Mouse (Mus musculus) lung, embryonic 16.5 days (tissue): ENCODE measurements around the gene Cdc14a. TPM values are rescaled to one million over a fixed set of nuclear protein-coding genes. Genes with fewer than 3 reads are reported as not detected.

Source experiments
- ATAC-seq: fragments of 200-750 bp; cut with Nextera tagmentation; 2 replicates; pipeline ENCODE4 v1.8.0; 2017; ENCODE audit warnings: low read depth, mild to moderate bottlenecking, moderate library complexity
- H3K27ac ChIP-seq: fragments of 300-500 bp; sonication (generic); 2 replicates; pipeline ENCODE4 v1.5.1; 2014; ENCODE audit warnings: mild to moderate bottlenecking, control low read depth, low read length
- H3K27me3 ChIP-seq: fragments of 300-500 bp; sonication (generic); 2 replicates; pipeline ENCODE4 v1.6.1; 2014; ENCODE audit warnings: low read depth, low read length, mixed read lengths; ENCODE audit not compliant: control insufficient read depth, insufficient read depth
- H3K36me3 ChIP-seq: fragments of 300-500 bp; sonication (generic); 2 replicates; pipeline ENCODE4 v1.6.1; 2014; ENCODE audit warnings: low read length; ENCODE audit not compliant: control insufficient read depth, insufficient read depth
- H3K4me1 ChIP-seq: fragments of 300-500 bp; sonication (generic); replicated peaks from 2 replicates; pipeline ENCODE4 v1.6.1; 2014; ENCODE audit warnings: low read length, mixed read lengths; ENCODE audit not compliant: control insufficient read depth, insufficient read depth
- H3K4me2 ChIP-seq: fragments of 300-500 bp; sonication (generic); 2 replicates; pipeline ENCODE4 v1.6.1; 2014; ENCODE audit warnings: low read depth, low read length, control low read depth
- H3K4me3 ChIP-seq: fragments of 300-500 bp; sonication (generic); 2 replicates; pipeline ENCODE4 v1.5.1; 2014; ENCODE audit warnings: mild to moderate bottlenecking, low read length, control low read depth
- H3K9ac ChIP-seq: fragments of 300-500 bp; sonication (generic); 2 replicates; pipeline ENCODE4 v1.6.1; 2014; ENCODE audit warnings: low read length, control low read depth
- H3K9me3 ChIP-seq: fragments of 300-500 bp; sonication (generic); 2 replicates; pipeline ENCODE4 v1.6.1; 2016; ENCODE audit warnings: low read length; ENCODE audit not compliant: control insufficient read depth
- WGBS: fragments of 180-500 bp; shearing (Covaris S2); extraction: QIAGEN DNeasy Blood & Tissue Kit; methylation state at CpG from one replicate; pipeline ENCODE4 v1.1.7; 2014; 5-methylcytosine and 5-hydroxymethylcytosine counted together
- polyA plus RNA-seq: library from polyadenylated mRNA; unstranded; fragments of >200 nt; fragmentation: Nextera tagmentation; extraction: Ambion mirVana; gene quantifications from 2 replicates; pipeline ENCODE4 v1.2.1, GENCODE M21; 2015

Gene Cdc14a
- polyA plus RNA-seq, 1 experiment from 2014 or later = 6.8 TPM

- 69% methylated on average over 8 of the region's 8 CpGs for WGBS
- no peaks in the 10 kb centered on the region for H3K27me3 ChIP-seq
- no peak for ATAC-seq
These were observed 93.9 kb downstream of the Cdc14a start for GRCm38 (mm10) chr3:116329976-116330375.

GRCm38 (mm10) chr3:116329023-116329762, 94.6 kb downstream of the Cdc14a start:
- WGBS = 57% methylated on average over 18 of the region's 18 CpGs
- H3K27ac ChIP-seq = no peak overlapping the region
- H3K4me2 ChIP-seq = no peak overlapping the region
- peak; percentile 66 for ATAC-seq
- no peaks in the 10 kb centered on the region for H3K9me3 ChIP-seq
- H3K27me3 ChIP-seq = no peaks in the 10 kb centered on the region
- H3K9ac ChIP-seq = no peak overlapping the region
- no peak overlapping the region for H3K4me3 ChIP-seq
- peaks cover 6% of the 10 kb centered on the region; the same call in 1 of the 2 replicates for H3K4me1 ChIP-seq
- no peaks in the 10 kb centered on the region for H3K36me3 ChIP-seq

More at GRCm38 (mm10) chr3:116329976-116330375, 93.9 kb downstream of the Cdc14a start:
- H3K4me1 ChIP-seq = peaks cover 6% of the 10 kb centered on the region; the same call in 1 of the 2 replicates
- no peak overlapping the region for H3K4me3 ChIP-seq
- H3K4me2 ChIP-seq = no peak overlapping the region
- H3K9ac ChIP-seq = no peak overlapping the region
- H3K36me3 ChIP-seq = no peaks in the 10 kb centered on the region
- H3K27ac ChIP-seq = no peak overlapping the region
- no peaks in the 10 kb centered on the region for H3K9me3 ChIP-seq

GRCm38 (mm10) chr3:116327616-116328004, 96.2 kb downstream of the Cdc14a start:
- Histone ChIP-seq H3K9ac (0 out of 2 replicates have a peak overlapping the region, but pooled peaks have one; percentile 41), H3K4me3 (no peak overlapping the region), H3K4me2 (peak overlapping the region; percentile 48; the same call in 1 of the 2 replicates), H3K9me3 (no peaks in the 10 kb centered on the region), H3K4me1 (peaks cover 6% of the 10 kb centered on the region; the same call in 1 of the 2 replicates), H3K27me3 (no peaks in the 10 kb centered on the region), H3K36me3 (no peaks in the 10 kb centered on the region), H3K27ac (no peak overlapping the region)
- ATAC-seq = no peak
- WGBS = 55% methylated on average over 10 of the region's 10 CpGs

- no peak overlapping the region for H3K27ac ChIP-seq
- H3K4me3 ChIP-seq = 0 out of 2 replicates have a peak overlapping the region, but pooled peaks have one; percentile 9
- H3K4me2 ChIP-seq = peak overlapping the region; percentile 48
- ATAC-seq = peak; percentile 66
- H3K9me3 ChIP-seq = no peaks in the 10 kb centered on the region
- WGBS = 10% methylated on average over 23 of the region's 23 CpGs
- H3K36me3 ChIP-seq = no peaks in the 10 kb centered on the region
- H3K27me3 ChIP-seq = no peaks in the 10 kb centered on the region
- peaks cover 6% of the 10 kb centered on the region; the same call in 1 of the 2 replicates for H3K4me1 ChIP-seq
- peak overlapping the region; percentile 41 for H3K9ac ChIP-seq
These were observed 96.7 kb downstream of the Cdc14a start for GRCm38 (mm10) chr3:116327001-116327615.

GRCm38 (mm10) chr3:116325501-116325900, 98.3 kb downstream of the Cdc14a start:
- Histone ChIP-seq H3K4me1 (peaks cover 6% of the 10 kb centered on the region; the same call in 1 of the 2 replicates), H3K4me2 (no peak overlapping the region), H3K9me3 (no peaks in the 10 kb centered on the region), H3K27me3 (no peaks in the 10 kb centered on the region), H3K4me3 (no peak overlapping the region), H3K36me3 (no peaks in the 10 kb centered on the region), H3K27ac (no peak overlapping the region), H3K9ac (no peak overlapping the region)
- no peak for ATAC-seq
- 81% methylated on average over 2 of the region's 2 CpGs for WGBS

- no peak for ATAC-seq
- Histone ChIP-seq H3K9me3 (no peaks in the 10 kb centered on the region), H3K4me3 (no peak overlapping the region), H3K36me3 (0 out of 2 replicates have a peak, but pooled peaks cover 1% of the 10 kb centered on the region), H3K4me1 (no peaks in the 10 kb centered on the region), H3K27ac (no peak overlapping the region), H3K4me2 (no peak overlapping the region), H3K9ac (no peak overlapping the region), H3K27me3 (no peaks in the 10 kb centered on the region)
- 86% methylated on average over 5 of the region's 5 CpGs for WGBS
These were observed 104.1 kb downstream of the Cdc14a start for GRCm38 (mm10) chr3:116319696-116320095.

GRCm38 (mm10) chr3:116311838-116312237, 112.0 kb downstream of the Cdc14a start:
- no peak overlapping the region for H3K4me3 ChIP-seq
- 80% methylated on average over 4 of the region's 4 CpGs for WGBS
- H3K9me3 ChIP-seq = no peaks in the 10 kb centered on the region
- no peaks in the 10 kb centered on the region for H3K4me1 ChIP-seq
- H3K27ac ChIP-seq = no peak overlapping the region
- ATAC-seq = no peak
- H3K27me3 ChIP-seq = no peaks in the 10 kb centered on the region
- 0 out of 2 replicates have a peak, but pooled peaks cover 6% of the 10 kb centered on the region for H3K36me3 ChIP-seq
- H3K9ac ChIP-seq = no peak overlapping the region
- H3K4me2 ChIP-seq = no peak overlapping the region

- Histone ChIP-seq H3K4me2 (no peak overlapping the region), H3K27ac (no peak overlapping the region), H3K4me1 (no peaks in the 10 kb centered on the region), H3K27me3 (no peaks in the 10 kb centered on the region), H3K9me3 (no peaks in the 10 kb centered on the region), H3K9ac (no peak overlapping the region), H3K36me3 (0 out of 2 replicates have a peak, but pooled peaks cover 6% of the 10 kb centered on the region), H3K4me3 (no peak overlapping the region)
- WGBS = 90% methylated on average over 2 of the region's 2 CpGs
- no peak for ATAC-seq
These were observed 112.7 kb downstream of the Cdc14a start for GRCm38 (mm10) chr3:116311173-116311572.

GRCm38 (mm10) chr3:116310672-116311071, 113.2 kb downstream of the Cdc14a start:
- no peak overlapping the region for H3K9ac ChIP-seq
- no peak for ATAC-seq
- no peak overlapping the region for H3K4me3 ChIP-seq
- no peaks in the 10 kb centered on the region for H3K4me1 ChIP-seq
- 0 out of 2 replicates have a peak, but pooled peaks cover 6% of the 10 kb centered on the region for H3K36me3 ChIP-seq
- H3K4me2 ChIP-seq = no peak overlapping the region
- no peak overlapping the region for H3K27ac ChIP-seq
- no peaks in the 10 kb centered on the region for H3K27me3 ChIP-seq
- WGBS = 94% methylated on average over 4 of the region's 4 CpGs
- no peaks in the 10 kb centered on the region for H3K9me3 ChIP-seq
